Mouse (Mus musculus) midbrain, embryonic 11.5 days (tissue): ENCODE results near the gene Vps52. TPM values are rescaled to one million over a fixed set of nuclear protein-coding genes. Genes with fewer than 3 reads are reported as not detected.

Experiments
- ATAC-seq: fragments of 200-750 bp; cut with Nextera tagmentation; 2 replicates; pipeline ENCODE4 v1.8.0; 2017; ENCODE audit warnings: moderate TSS enrichment, moderate library complexity; ENCODE audit not compliant: low FRiP score
- DNase-seq: peaks from one replicate; pipeline ENCODE4 v3.0.0; 2015; ENCODE audit warnings: low spot score; ENCODE audit errors: missing footprints
- H3K27ac ChIP-seq: fragments of 300-500 bp; sonication (generic); 2 replicates; pipeline ENCODE4 v1.5.1; 2014; ENCODE audit warnings: low read depth, low read length
- H3K27me3 ChIP-seq: fragments of 300-500 bp; sonication (generic); 2 replicates; pipeline ENCODE4 v1.6.1; 2014; ENCODE audit warnings: mild to moderate bottlenecking, low read length, moderate library complexity, mixed read lengths; ENCODE audit not compliant: control insufficient read depth, insufficient read depth
- H3K36me3 ChIP-seq: fragments of 300-500 bp; sonication (generic); 2 replicates; pipeline ENCODE4 v1.6.1; 2014; ENCODE audit warnings: mild to moderate bottlenecking, low read length, moderate library complexity, mixed read lengths; ENCODE audit not compliant: control insufficient read depth, insufficient read depth
- H3K4me1 ChIP-seq: fragments of 300-500 bp; sonication (generic); 2 replicates; pipeline ENCODE4 v1.6.1; 2014; ENCODE audit warnings: low read length; ENCODE audit not compliant: control insufficient read depth, insufficient read depth
- H3K4me2 ChIP-seq: fragments of 300-500 bp; sonication (generic); 2 replicates; pipeline ENCODE4 v1.6.1; 2014; ENCODE audit warnings: mild to moderate bottlenecking, moderate library complexity
- H3K4me3 ChIP-seq: fragments of 300-500 bp; sonication (generic); 2 replicates; pipeline ENCODE4 v1.5.1; 2014; ENCODE audit warnings: low read depth, low read length
- H3K9ac ChIP-seq: fragments of 300-500 bp; sonication (generic); 2 replicates; pipeline ENCODE4 v1.6.1; 2014; ENCODE audit warnings: low read length
- H3K9me3 ChIP-seq: fragments of 300-500 bp; sonication (generic); 2 replicates; pipeline ENCODE4 v1.6.1; 2016; ENCODE audit warnings: low read length; ENCODE audit not compliant: control insufficient read depth
- WGBS: fragments of 180-500 bp; shearing (Covaris S2); extraction: QIAGEN DNeasy Blood & Tissue Kit; methylation state at CpG from one replicate; pipeline ENCODE4 v1.1.7; 2014; 5-methylcytosine and 5-hydroxymethylcytosine counted together
- polyA plus RNA-seq: library from polyadenylated mRNA; unstranded; fragments of >200 nt; fragmentation: Nextera tagmentation; extraction: Ambion mirVana; gene quantifications from 2 replicates; pipeline ENCODE4 v1.2.1, GENCODE M21; 2014

Vps52 gene
- polyA plus RNA-seq, 1 experiment from 2014 or later: 36.5 TPM

DNA sequence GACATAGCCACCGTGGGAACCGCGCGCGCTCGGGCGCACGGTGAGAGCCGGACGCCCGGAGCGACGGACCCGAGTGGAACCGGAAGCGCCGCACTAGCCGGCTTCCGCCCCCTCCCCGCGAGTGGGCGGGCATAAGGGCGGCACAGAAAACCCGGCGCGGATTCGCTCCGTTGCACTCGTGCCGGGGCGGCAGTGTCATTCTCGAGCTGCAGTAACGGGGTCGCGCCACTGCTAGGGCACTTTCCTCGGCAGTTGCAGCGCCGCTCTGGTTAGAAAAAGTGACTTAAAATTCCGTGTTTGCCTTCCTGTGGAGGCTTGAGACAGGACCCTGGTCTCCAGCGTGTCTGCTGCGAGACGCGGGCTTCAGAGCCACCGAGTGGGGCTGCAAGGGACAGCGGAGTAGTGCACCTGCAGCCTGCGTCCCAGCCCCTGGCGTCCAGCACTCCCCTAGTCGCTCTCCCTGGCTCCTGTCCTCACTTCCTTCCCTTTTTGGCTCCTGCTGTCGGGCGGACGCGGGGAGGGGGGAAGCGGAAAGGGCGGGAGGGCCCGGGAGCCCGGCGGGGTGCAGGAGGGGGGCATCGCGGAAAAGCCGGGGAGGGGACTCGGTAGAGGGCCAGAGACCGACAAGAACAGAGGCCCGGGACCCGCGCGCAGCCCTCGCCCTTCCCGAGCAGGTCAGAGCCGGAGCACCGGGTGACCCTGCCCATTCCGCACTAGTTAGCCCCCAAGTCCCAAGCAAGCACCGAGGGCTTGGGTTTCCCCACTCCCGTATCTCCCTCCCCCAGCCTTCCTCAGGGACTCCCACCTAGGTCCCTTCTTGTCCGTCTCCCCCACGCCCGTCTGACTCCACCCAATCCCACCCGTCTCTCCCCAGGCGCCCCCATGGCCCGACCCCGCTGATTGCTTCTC is 26.0 kb upstream of the Vps52 start, which contains the start of gene Rgl2:
Gene Rgl2 (plus strand): TSS at position 173 of the 909 bp plus-strand sequence.
- Histone ChIP-seq H3K27me3 (no peaks in the 10 kb centered on the region), H3K4me3 (peak within 1 kb of the TSS; percentile 87), H3K4me2 (peak within 1 kb of the TSS; percentile 89), H3K9me3 (no peaks in the 10 kb centered on the region), H3K27ac (peak within 1 kb of the TSS; percentile 89), H3K9ac (peak within 1 kb of the TSS; percentile 88), H3K36me3 (no peaks in the 10 kb centered on the region), H3K4me1 (peaks cover 15% of the 10 kb centered on the region)
- under 1% methylated on average over 77 of the region's 80 CpGs for WGBS
- DNase-seq: peak; percentile 100
- peak; percentile 82 for ATAC-seq

DNA sequence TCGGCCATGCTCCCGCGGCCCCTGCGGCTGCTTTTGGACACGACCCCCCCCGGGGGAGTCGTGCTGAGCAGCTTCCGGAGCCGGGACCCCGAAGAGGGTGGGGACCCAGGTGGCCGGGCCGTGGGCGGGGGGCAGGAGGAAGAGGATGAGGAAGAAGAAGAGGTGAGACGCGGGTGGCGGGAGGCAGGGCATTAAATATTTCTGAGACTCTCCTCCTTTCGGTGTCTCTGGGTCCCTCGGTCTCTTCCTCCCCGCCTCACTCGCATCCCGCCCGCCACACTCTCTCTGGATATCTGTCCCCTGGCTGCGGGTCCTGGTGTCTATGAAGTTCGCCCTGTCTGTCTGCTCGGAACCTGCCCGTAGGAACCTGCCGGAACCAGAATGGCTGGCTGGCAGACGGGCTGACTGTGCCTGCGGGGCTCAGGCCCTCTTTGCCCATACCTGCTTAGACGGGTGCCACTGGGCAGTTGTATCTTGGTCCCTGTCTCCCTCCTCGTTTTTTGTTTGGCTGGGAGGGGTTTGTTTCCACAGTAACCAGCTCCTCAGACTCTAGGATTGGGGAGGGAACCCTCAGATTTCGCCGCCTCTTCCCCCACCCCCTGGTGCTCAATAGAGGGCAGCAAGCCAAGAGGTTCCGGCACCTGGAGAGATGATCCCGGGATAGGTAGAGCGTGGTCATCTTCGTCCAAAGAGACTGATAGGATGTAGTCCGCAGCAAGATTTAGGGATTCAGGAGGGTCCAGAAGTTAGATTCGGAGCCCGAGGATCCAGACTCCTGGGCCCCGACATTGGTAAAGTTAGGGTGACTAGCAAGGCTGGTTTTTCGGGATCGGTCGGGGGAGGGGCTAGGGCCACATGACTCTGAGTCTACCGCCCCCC is 25.1 kb upstream of the Vps52 start:
- ATAC-seq (peak; percentile 12; the same call in 1 of the 2 replicates), DNase-seq (peak; percentile 90)
- under 1% methylated on average over 45 of the region's 45 CpGs for WGBS
- Histone ChIP-seq H3K4me1 (peaks cover 15% of the 10 kb centered on the region), H3K36me3 (no peaks in the 10 kb centered on the region), H3K27me3 (no peaks in the 10 kb centered on the region), H3K4me2 (peak overlapping the region; percentile 89), H3K9ac (peak overlapping the region; percentile 88), H3K27ac (peak overlapping the region; percentile 89), H3K4me3 (peak overlapping the region; percentile 87), H3K9me3 (no peaks in the 10 kb centered on the region)

DNA sequence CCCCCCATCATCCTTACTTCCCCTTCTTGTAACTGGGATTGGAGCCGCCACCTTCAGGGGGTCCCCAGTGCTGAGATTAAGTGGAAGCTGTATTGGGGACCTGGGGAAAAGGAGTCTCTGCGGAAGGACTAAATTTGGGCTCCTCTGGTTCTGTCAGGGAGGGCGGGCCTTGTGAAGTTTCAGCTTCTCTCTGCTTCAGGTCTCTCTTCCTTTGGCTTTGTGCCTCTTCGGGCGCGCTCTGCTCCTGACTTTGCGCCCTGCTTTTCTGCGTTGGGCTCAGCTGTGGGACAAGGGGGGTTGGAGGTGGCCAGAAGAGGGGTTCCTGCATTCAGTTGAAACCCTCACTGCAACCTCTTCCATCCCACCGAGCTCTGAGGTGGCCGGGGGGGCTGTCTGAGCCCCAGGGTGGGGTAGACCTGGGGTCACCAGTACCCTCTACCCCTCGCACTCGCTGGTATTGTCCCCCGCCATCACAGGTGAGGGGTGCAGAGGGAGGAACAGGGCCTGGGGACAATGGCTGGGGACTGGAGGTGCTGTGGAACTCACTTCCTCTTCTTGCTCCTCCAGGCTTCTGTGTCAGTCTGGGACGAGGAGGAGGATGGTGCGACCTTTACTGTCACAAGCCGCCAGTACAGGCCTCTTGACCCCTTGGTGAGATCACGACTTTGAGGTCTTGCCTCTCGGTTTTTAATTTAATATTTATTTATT is 24.3 kb upstream of the Vps52 start:
- H3K27me3 ChIP-seq: no peaks in the 10 kb centered on the region
- H3K9ac ChIP-seq: peak overlapping the region; percentile 88
- no peak for ATAC-seq
- no peak overlapping the region for H3K27ac ChIP-seq
- H3K36me3 ChIP-seq: no peaks in the 10 kb centered on the region
- DNase-seq: no peak
- peak overlapping the region; percentile 87 for H3K4me3 ChIP-seq
- H3K9me3 ChIP-seq: no peaks in the 10 kb centered on the region
- peaks cover 15% of the 10 kb centered on the region for H3K4me1 ChIP-seq
- H3K4me2 ChIP-seq: peak overlapping the region; percentile 89
- 35% methylated on average over 18 of the region's 18 CpGs for WGBS

DNA sequence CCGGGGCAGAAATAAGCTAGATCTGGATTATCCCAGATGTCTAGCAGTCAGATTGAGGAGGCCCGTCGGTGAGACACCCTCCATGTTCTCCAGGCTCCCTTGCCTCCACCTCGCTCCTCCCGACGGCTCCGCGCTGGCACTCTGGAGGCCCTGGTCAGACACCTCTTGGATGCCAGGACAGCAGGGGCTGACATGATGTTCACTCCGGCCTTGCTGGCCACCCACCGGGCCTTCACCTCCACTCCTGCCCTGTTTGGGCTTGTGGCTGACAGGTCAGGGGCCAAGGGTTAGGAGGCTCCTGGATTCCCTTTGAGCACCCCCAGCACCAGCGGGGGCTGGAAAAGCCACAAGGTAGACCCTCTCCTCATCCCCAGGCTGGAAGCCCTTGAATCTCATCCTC is 23.7 kb upstream of the Vps52 start:
- Histone ChIP-seq H3K4me3 (no peak overlapping the region), H3K4me1 (peaks cover 15% of the 10 kb centered on the region), H3K9me3 (no peaks in the 10 kb centered on the region), H3K4me2 (no peak overlapping the region), H3K27me3 (no peaks in the 10 kb centered on the region), H3K9ac (no peak overlapping the region), H3K36me3 (peaks cover under 1% of the 10 kb centered on the region), H3K27ac (no peak overlapping the region)
- ATAC-seq: no peak
- DNase-seq: no peak
- 92% methylated on average over 11 of the region's 11 CpGs for WGBS

DNA sequence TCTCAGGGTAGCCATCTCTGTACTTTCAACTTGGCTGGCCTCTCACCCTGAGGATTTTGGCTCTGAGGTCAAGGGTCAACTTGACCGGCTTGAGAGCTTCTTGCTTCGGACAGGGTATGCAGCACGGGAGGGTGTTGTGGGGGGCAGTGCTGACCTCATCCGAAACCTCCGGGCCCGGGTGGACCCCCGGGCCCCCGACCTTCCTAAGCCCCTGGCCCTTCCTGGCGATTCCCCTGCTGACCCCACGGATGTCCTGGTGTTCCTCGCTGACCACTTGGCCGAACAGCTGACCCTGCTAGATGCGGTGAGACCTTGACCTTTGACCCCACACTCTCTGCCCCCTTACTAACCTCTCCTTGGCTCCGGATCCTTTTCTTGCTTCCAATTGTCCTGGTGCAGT is 23.2 kb upstream of the Vps52 start:
- DNase-seq: no peak
- H3K4me2 ChIP-seq: no peak overlapping the region
- H3K36me3 ChIP-seq: peaks cover 5% of the 10 kb centered on the region
- H3K9ac ChIP-seq: no peak overlapping the region
- 89% methylated on average over 14 of the region's 14 CpGs for WGBS
- H3K4me1 ChIP-seq: peaks cover 15% of the 10 kb centered on the region
- no peaks in the 10 kb centered on the region for H3K9me3 ChIP-seq
- no peak overlapping the region for H3K27ac ChIP-seq
- no peak for ATAC-seq
- no peak overlapping the region for H3K4me3 ChIP-seq
- H3K27me3 ChIP-seq: no peaks in the 10 kb centered on the region

DNA sequence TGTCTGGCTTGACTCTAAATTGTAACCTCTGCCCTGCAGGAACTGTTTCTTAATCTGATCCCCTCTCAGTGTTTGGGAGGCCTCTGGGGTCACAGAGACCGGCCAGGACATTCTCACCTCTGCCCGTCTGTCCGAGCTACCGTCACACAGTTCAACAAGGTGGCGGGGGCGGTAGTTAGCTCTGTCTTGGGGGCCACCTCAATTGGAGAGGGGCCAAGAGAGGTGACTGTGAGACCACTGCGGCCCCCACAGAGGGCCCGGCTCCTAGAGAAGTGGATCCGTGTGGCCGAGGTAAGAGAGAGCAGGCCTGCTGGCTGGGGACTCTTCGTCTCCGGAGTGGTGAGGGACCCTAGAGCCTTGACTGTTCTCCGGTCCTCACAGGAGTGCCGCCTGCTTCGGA is 22.6 kb upstream of the Vps52 start:
- Histone ChIP-seq H3K4me2 (no peak overlapping the region), H3K9ac (no peak overlapping the region), H3K9me3 (no peaks in the 10 kb centered on the region), H3K27ac (no peak overlapping the region), H3K4me1 (peaks cover 15% of the 10 kb centered on the region), H3K27me3 (no peaks in the 10 kb centered on the region), H3K36me3 (peaks cover 8% of the 10 kb centered on the region), H3K4me3 (no peak overlapping the region)
- DNase-seq (no peak), ATAC-seq (no peak)
- 90% methylated on average over 15 of the region's 15 CpGs for WGBS

DNA sequence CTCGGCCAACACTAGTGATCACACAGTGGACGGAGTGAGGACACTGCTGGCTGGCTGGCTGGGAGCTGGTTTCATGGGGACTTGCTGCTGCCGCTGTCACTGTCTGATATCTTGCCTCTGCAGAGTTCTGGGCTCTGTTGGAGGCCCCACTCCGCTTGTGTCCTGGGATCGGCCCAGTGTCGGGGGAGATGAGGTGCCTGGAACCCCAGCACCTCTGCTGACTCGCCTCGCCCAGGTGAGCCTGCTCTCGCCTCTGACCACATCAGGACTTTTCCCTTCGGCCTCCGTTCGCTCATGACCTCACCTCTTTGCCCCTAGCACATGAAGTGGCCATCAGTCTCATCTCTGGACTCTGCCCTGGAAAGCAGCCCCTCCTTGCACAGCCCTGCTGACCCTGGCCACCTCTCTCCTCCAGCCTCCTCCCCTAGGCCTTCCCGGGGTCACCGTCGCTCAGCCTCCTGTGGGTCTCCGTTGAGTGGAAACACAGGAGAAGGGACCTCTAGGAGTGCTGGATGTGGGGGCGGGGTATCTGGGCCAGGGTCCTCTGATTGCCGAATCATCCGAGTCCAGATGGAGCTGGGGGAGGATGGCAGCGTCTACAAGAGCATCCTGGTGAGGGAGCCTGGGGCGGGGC is 20.1 kb upstream of the Vps52 start:
- Histone ChIP-seq H3K36me3 (peaks cover 11% of the 10 kb centered on the region), H3K9me3 (no peaks in the 10 kb centered on the region), H3K4me3 (no peak overlapping the region), H3K4me1 (peaks cover 18% of the 10 kb centered on the region), H3K27ac (no peak overlapping the region), H3K9ac (no peak overlapping the region), H3K27me3 (no peaks in the 10 kb centered on the region), H3K4me2 (no peak overlapping the region)
- DNase-seq (no peak), ATAC-seq (no peak)
- 89% methylated on average over 21 of the region's 21 CpGs for WGBS

DNA sequence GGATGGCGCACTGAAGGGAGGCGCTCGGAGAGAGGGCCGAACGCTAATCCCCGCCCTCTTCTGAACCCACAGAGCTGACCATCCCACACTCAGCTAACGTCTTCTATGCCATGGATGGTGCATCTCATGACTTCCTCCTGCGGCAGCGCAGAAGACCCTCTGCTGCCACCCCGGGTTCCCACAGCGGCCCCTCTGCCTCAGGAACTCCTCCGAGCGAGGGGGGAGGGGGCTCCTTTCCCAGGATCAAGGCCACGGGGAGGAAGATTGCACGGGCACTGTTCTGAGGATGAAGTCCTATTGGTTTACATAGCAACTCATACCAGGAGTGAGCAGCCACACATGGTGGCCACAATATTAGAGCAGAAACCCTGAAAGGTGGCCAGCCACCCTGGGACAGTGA is 18.6 kb upstream of the Vps52 start:
- H3K4me2 ChIP-seq: no peak overlapping the region
- no peak overlapping the region for H3K9ac ChIP-seq
- H3K4me3 ChIP-seq: no peak overlapping the region
- peaks cover 11% of the 10 kb centered on the region for H3K36me3 ChIP-seq
- H3K27me3 ChIP-seq: no peaks in the 10 kb centered on the region
- H3K4me1 ChIP-seq: peaks cover 17% of the 10 kb centered on the region
- ATAC-seq (no peak), DNase-seq (no peak)
- H3K27ac ChIP-seq: no peak overlapping the region
- no peaks in the 10 kb centered on the region for H3K9me3 ChIP-seq
- 86% methylated on average over 15 of the region's 15 CpGs for WGBS
